Mouse (Mus musculus) stomach, embryonic 14.5 days (tissue): ENCODE data around the gene Copb2. TPM values are rescaled to one million over a fixed set of nuclear protein-coding genes. Genes with fewer than 3 reads are reported as not detected.

Source experiments
- ATAC-seq: fragments of 200-750 bp; cut with Nextera tagmentation; 2 replicates; pipeline ENCODE4 v1.8.0; 2017; ENCODE audit warnings: low read depth, moderate TSS enrichment; ENCODE audit not compliant: insufficient number of reproducible peaks, insufficient read depth, low FRiP score
- H3K27ac ChIP-seq: fragments of 300-500 bp; sonication (generic); 2 replicates; pipeline ENCODE4 v1.5.1; 2014; ENCODE audit warnings: mild to moderate bottlenecking, low read length, moderate library complexity, mixed read lengths
- H3K27me3 ChIP-seq: fragments of 300-500 bp; sonication (generic); 2 replicates; pipeline ENCODE4 v1.6.1; 2014; ENCODE audit warnings: low read length, control low read depth, mixed read lengths; ENCODE audit not compliant: control insufficient read depth, insufficient read depth
- H3K36me3 ChIP-seq: fragments of 300-500 bp; sonication (generic); 2 replicates; pipeline ENCODE4 v1.6.1; 2014; ENCODE audit warnings: mild to moderate bottlenecking, control low read depth, low read length, moderate library complexity, mixed read lengths; ENCODE audit not compliant: control insufficient read depth, insufficient read depth
- H3K4me1 ChIP-seq: fragments of 300-500 bp; sonication (generic); 2 replicates; pipeline ENCODE4 v1.6.1; 2014; ENCODE audit warnings: low read length, control low read depth, mixed read lengths; ENCODE audit not compliant: control insufficient read depth, insufficient read depth
- H3K4me2 ChIP-seq: fragments of 300-500 bp; sonication (generic); replicated peaks from 2 replicates; pipeline ENCODE4 v1.6.1; 2014; ENCODE audit warnings: low read depth, low read length, control low read depth
- H3K4me3 ChIP-seq: fragments of 300-500 bp; sonication (generic); 2 replicates; pipeline ENCODE4 v1.5.1; 2014; ENCODE audit warnings: low read depth, low read length, control low read depth
- H3K9ac ChIP-seq: fragments of 300-500 bp; sonication (generic); replicated peaks from 2 replicates; pipeline ENCODE4 v1.6.1; 2014; ENCODE audit warnings: low read depth, mild to moderate bottlenecking, control low read depth, low read length, moderate library complexity, mixed read lengths
- H3K9me3 ChIP-seq: fragments of 300-500 bp; sonication (generic); 2 replicates; pipeline ENCODE4 v1.6.1; 2016; ENCODE audit warnings: low read depth, low read length, control low read depth; ENCODE audit not compliant: control insufficient read depth
- WGBS: fragments of 180-500 bp; shearing (Covaris S2); extraction: QIAGEN DNeasy Blood & Tissue Kit; methylation state at CpG from one replicate; pipeline ENCODE4 v1.1.7; 2014; 5-methylcytosine and 5-hydroxymethylcytosine counted together
- polyA plus RNA-seq: library from polyadenylated mRNA; unstranded; fragments of >200 nt; fragmentation: Nextera tagmentation; extraction: Ambion mirVana; gene quantifications from 2 replicates; pipeline ENCODE4 v1.2.1, GENCODE M21; 2014

Copb2 gene
- polyA plus RNA-seq, 1 experiment from 2014 or later = 161 TPM

- Histone ChIP-seq H3K9ac (no peak overlapping the region), H3K36me3 (no peaks in the 10 kb centered on the region), H3K27ac (no peak overlapping the region), H3K4me3 (no peak overlapping the region), H3K27me3 (no peaks in the 10 kb centered on the region), H3K4me2 (no peak overlapping the region), H3K9me3 (no peaks in the 10 kb centered on the region), H3K4me1 (no peaks in the 10 kb centered on the region)
- ATAC-seq = no peak
Measured at GRCm38 (mm10) chr9:98535763-98536162, 27.8 kb upstream of the Copb2 start.

GRCm38 (mm10) chr9:98538017-98538712 lies 25.4 kb upstream of the Copb2 start:
- Histone ChIP-seq H3K9ac (no peak overlapping the region), H3K4me1 (no peaks in the 10 kb centered on the region), H3K4me3 (no peak overlapping the region), H3K27me3 (no peaks in the 10 kb centered on the region), H3K4me2 (peak overlapping the region; percentile 31), H3K27ac (no peak overlapping the region), H3K36me3 (no peaks in the 10 kb centered on the region), H3K9me3 (no peaks in the 10 kb centered on the region)
- 34% methylated on average over 13 of the region's 13 CpGs for WGBS
- ATAC-seq = 0 out of 2 replicates have a peak, but pooled peaks have one; percentile 23

GRCm38 (mm10) chr9:98538713-98539360 lies 24.7 kb upstream of the Copb2 start:
- WGBS = 5% methylated on average over 13 of the region's 13 CpGs

GRCm38 (mm10) chr9:98544042-98544441 lies 19.5 kb upstream of the Copb2 start:
- ATAC-seq = no peak
- Histone ChIP-seq H3K4me3 (no peak overlapping the region), H3K4me1 (no peaks in the 10 kb centered on the region), H3K36me3 (no peaks in the 10 kb centered on the region), H3K4me2 (no peak overlapping the region), H3K27ac (no peak overlapping the region), H3K27me3 (no peaks in the 10 kb centered on the region), H3K9me3 (no peaks in the 10 kb centered on the region), H3K9ac (no peak overlapping the region)
- WGBS = 75% methylated on average over 3 of the region's 3 CpGs

More at GRCm38 (mm10) chr9:98538713-98539360, 24.7 kb upstream of the Copb2 start:
- Histone ChIP-seq H3K9ac (no peak overlapping the region), H3K27me3 (no peaks in the 10 kb centered on the region), H3K27ac (no peak overlapping the region), H3K9me3 (no peaks in the 10 kb centered on the region), H3K4me3 (no peak overlapping the region), H3K36me3 (no peaks in the 10 kb centered on the region), H3K4me1 (no peaks in the 10 kb centered on the region), H3K4me2 (peak overlapping the region; percentile 31)
- peak; percentile 18; the same call in 1 of the 2 replicates for ATAC-seq

- Histone ChIP-seq H3K4me2 (no peak overlapping the region), H3K36me3 (peaks cover 88% of the 10 kb centered on the region), H3K9ac (no peak overlapping the region), H3K27ac (no peak overlapping the region), H3K4me3 (no peak overlapping the region), H3K4me1 (no peaks in the 10 kb centered on the region), H3K27me3 (no peaks in the 10 kb centered on the region), H3K9me3 (no peaks in the 10 kb centered on the region)
- ATAC-seq = no peak
- WGBS = 87% methylated on average over 4 of the region's 4 CpGs
Measured at GRCm38 (mm10) chr9:98583852-98584251, 20.3 kb downstream of the Copb2 start.

GRCm38 (mm10) chr9:98600094-98600493 lies 36.6 kb downstream of the Copb2 start:
- Histone ChIP-seq H3K9ac (no peak overlapping the region), H3K4me1 (peaks cover 5% of the 10 kb centered on the region; the same call in 1 of the 2 replicates), H3K4me2 (no peak overlapping the region), H3K36me3 (peaks cover 21% of the 10 kb centered on the region), H3K27ac (no peak overlapping the region), H3K27me3 (no peaks in the 10 kb centered on the region), H3K9me3 (0 out of 2 replicates have a peak, but pooled peaks cover 3% of the 10 kb centered on the region), H3K4me3 (no peak overlapping the region)
- WGBS = 75% methylated on average over 6 of the region's 6 CpGs
- ATAC-seq = no peak

- H3K36me3 ChIP-seq = peaks cover 13% of the 10 kb centered on the region
- no peak within 1 kb of the TSS for H3K27ac ChIP-seq
Measured at GRCm38 (mm10) chr9:98601156-98601836, 37.8 kb downstream of the Copb2 start, which contains the start of gene Mrps22. TSS of gene Mrps22 (minus strand) at chr9:98601660.

GRCm38 (mm10) chr9:98601837-98602359 lies 38.4 kb downstream of the Copb2 start:
- peaks cover 8% of the 10 kb centered on the region for H3K36me3 ChIP-seq

More at GRCm38 (mm10) chr9:98601156-98601836, 37.8 kb downstream of the Copb2 start, which contains the start of gene Mrps22:
- Histone ChIP-seq H3K9me3 (0 out of 2 replicates have a peak, but pooled peaks cover 3% of the 10 kb centered on the region), H3K27me3 (no peaks in the 10 kb centered on the region), H3K4me1 (peaks cover 5% of the 10 kb centered on the region; the same call in 1 of the 2 replicates), H3K4me3 (peak within 1 kb of the TSS; percentile 77), H3K9ac (peak within 1 kb of the TSS; percentile 62), H3K4me2 (peak within 1 kb of the TSS; percentile 83)
- ATAC-seq = peak; percentile 97
- under 1% methylated on average over 44 of the region's 44 CpGs for WGBS

More at GRCm38 (mm10) chr9:98601837-98602359, 38.4 kb downstream of the Copb2 start:
- Histone ChIP-seq H3K9ac (0 out of 2 replicates have a peak overlapping the region, but pooled peaks have one; percentile 62), H3K4me3 (peak overlapping the region; percentile 77), H3K4me1 (peaks cover 5% of the 10 kb centered on the region; the same call in 1 of the 2 replicates), H3K9me3 (0 out of 2 replicates have a peak, but pooled peaks cover 3% of the 10 kb centered on the region), H3K27ac (no peak overlapping the region), H3K4me2 (peak overlapping the region; percentile 83), H3K27me3 (no peaks in the 10 kb centered on the region)
- 54% methylated on average over 11 of the region's 11 CpGs for WGBS
- ATAC-seq = no peak
